Mouse (Mus musculus) R1 (cell line): ENCODE measurements at regions not wholly inside any gene's neighbourhood (a gene's known extent, or its start where the extent isn't known, plus 50 kb on each side); places are given as distances from the start of the nearest gene placed in this dataset.

Source experiments
- DNase-seq: peaks from one replicate; pipeline ENCODE4 v3.0.0-alpha.2; 2018; ENCODE audit warnings: low read depth, low spot score

DNA sequence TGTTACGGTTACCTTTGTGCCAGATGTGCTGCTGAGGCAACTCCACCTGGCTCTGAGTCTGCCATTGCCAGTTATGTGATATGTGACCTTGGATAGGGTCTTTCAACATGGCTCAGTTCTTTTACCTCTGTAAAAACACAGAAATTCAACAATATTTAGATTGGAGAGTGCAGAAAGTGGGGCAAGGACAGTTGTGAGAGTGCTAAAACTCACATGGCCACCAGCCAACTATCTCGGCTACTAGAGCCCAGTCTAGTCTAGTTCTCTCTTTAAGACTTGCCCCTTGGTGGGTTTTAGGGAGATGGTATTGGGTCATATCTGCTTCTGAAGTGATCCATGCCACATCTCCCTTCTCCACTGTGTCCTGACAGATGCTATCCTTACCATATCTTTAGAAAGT, 233.0 kb downstream of the Phf14 start:
- no peak for DNase-seq

DNA sequence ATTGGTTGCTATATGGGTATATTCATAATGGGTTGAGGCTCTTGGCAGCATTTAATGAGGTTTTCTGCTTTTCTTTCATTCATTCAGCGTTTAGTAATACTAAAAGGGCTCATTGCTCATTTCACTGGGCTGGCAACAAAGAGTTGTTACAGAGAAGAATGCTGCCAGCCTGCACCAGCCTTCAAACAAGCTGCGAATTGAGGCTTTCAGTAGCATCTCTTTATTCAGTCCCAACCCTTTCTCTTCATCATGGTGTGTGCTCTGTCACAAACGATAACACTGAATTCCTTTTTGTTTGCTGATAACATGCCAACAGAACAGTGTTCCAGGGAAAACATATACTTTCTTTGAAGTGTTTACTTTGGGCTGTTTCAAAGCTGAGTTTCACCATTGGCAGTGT, 237.6 kb downstream of the Phf14 start:
- no peak for DNase-seq

DNA sequence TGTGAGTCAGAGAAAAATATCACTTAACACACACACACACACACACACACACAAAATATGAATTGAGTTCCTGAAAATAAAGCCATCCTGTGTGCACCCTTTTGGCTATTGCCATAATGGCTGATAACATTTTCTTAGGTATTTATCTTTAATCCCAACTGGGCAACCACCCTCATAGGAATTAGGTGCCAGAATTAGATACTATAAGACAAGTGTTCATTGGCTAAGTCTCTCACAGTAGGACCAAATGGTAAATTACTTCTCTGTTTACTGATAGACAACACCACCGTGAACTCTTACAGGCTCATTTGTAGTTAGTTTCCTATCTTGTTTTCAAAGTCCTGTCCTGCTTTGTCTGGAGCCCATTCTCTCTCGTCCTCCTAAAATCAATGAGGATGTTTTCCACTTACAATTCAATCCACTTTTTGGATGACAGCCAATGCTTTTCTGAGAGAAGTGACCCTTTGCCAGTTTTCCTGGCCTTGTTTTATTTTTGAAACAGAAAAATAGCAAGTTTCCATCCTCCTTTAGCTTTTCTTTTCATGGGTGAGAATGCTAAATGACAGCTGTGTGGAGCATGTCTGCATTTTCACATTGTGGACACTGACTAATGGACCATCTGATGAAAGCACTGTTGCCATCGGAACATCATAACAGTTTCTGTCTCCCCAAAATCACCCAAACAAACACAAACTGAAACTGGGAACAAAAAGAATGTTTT, 243.2 kb downstream of the Phf14 start:
- no peak for DNase-seq

DNA sequence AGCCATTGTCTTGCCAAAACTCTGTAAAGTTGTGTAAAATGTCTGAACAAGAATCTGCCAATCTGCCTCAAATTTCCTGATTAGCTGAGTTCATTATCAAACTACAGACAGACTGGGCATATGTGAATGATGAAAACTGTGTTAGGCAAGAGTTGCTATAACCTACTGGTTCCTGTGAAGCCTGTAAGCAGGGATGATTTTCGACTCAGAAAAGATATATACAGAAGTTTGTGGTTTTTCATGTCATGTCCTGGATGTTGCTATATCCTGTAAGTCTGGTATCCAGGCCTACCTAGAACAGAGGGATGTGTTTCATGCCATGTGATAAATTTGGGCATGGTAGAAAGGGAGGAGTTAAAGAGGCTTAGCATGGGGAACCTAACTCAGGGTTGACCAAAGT, 256.4 kb downstream of the Phf14 start:
- no peak for DNase-seq

DNA sequence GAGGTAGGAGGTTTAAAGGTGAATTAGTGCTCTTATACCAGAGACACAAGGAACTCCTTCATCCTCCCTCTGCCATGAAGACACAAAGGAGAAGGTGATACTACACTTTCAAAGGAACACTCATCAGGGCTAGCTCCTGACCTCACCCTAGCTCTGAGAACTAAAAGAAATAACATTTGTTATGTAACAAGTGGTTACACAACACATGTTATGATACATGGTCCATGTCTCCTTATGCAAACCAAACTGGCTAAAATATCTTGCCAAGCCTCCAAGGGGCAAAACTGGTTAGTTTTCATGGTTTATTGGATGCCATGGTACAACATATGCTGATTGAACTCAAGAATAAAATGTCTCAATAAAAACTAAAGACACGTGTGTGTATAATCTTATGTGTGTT, 260.9 kb downstream of the Phf14 start:
- no peak for DNase-seq

DNA sequence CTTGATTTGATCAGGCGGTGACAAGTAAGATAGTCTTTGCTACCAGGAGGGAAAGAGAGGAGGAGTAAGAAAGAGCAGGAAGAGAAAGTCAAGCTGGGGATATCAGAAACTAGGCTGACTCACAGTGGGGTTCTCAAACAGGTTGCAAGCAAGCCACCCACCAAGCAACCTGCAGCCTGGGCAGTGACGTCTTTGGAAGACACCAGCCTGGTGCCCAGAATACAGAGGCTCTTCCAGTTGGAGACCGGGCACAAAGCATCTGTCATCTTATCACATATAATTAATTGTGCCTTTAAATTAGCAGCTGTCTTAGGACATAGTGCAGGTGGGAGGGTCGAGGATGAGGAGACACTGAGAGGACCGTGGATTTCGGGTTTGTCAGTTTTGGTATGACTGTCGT, 261.8 kb downstream of the Phf14 start:
- no peak for DNase-seq

DNA sequence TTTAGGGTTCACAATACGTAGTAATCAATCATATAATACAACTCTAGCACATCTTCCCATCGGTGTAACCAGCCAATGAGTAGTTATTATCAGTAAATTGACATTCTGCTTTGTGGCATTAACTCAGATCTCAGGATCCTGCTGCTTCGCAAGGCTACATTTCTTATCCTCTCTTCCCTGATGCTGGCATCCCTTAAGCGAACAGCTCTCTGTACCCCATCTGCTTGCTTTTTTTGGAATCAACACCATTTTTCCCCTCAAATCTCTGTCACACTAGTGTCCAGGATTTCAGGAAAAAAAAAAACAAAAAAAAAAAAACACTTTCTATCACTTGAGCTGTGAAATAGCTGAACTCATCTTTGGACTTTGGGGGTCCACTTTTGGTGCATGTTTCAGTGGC, 263.1 kb downstream of the Phf14 start:
- DNase-seq: no peak

DNA sequence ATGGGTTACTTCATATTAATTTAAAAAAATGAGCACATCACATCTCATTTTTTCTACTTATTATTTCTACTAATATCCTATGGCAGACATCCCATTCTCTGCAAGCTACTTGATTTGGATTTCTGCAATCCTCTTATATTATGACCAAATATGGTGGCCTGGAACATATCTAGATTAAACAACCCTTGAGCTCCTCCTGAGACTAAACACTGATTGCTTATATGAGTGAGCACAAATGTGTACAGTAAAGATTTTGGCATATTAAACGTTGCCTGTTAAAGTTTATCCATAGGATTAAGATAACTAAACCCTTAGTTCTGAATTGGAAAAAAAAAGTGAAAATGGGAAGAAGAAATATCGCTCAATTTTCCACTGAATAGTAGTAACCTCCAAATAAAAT, 263.6 kb downstream of the Phf14 start:
- DNase-seq: no peak

DNA sequence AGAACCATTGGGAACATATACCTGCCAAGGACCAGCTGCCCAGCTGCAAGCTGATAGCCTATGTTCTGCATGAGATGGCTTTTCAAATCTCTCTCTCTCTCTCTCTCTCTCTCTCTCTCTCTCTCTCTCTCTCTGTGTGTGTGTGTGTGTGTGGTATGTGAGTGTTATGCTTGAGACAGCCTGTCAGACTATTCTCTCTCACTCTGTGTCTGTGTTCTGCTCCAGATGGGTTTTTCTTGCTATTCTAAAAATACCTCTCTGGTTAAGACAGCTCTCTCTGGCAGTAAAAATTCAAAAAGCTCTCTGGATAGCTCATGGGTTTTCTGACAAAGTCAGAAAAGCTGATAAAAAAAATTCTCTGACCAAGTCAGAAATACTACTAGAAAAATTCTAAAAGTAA, 270.4 kb downstream of the Phf14 start:
- no peak for DNase-seq

DNA sequence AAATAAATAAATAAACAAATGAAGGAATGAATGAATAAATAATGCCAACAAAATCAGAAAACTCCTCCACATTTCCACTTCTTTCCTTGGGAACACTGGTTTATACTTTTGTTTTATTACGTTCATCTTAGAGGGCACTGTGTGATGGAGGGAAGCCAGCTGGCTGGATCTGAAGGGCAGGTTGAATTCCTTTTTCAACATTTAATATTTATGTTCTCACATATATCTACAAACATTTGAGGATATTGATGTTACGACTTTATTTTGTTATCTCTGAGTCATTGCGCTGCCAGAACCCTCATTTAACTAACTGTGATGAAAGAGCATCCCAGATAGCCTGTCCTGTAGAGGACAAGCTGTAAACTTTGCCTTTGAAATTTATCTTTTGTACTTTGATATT, 273.3 kb downstream of the Phf14 start:
- no peak for DNase-seq

DNA sequence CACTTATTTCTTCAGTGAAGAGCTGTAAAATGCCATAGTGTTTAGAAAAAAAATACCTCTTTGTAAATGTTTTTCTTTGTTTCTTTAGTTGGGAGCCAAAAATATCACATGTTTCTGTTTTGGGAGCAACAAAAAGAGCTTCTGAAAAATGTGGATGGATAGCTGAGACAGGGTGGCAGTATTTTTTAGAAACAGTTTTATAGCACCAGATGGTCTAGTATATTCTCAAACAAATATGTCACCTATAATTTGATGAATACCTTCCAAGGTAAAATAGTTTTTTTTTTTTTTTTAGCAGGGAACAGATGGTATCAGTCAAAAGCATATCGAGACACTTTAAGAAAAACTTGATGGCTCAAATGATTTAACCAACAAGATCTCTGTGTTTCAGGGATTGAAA, 302.6 kb downstream of the Phf14 start:
- no peak for DNase-seq

DNA sequence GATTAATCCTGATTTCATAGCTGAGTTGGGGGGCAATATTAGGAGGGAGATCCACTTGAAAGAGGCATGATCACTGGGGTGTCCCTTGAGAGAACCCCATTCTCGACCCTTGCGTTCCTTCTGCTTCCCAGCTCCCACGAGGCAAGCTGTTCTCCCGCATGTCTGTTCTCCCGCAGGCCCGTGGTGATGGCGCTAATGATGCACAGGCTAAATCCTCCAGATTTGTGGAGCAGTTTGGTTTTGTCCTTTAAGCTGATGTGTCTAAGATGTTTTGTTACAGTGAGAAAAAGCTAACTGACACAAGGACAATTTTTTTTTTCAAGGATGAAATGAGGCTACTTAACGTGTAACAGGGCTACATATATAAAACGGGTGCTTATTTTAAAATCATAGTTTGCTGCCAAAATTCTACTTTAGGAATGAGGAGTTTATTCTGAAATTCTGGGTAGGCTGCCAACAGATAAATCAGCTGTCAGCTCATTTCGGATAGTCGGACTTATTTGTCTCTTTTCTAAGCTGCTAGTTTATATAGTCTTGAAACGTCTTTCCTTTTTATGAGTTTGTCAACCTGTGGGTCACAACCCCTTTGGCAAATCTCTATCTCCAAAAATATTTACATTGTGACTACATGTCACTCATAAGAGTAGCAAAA, 307.0 kb downstream of the Phf14 start:
- DNase-seq: no peak

DNA sequence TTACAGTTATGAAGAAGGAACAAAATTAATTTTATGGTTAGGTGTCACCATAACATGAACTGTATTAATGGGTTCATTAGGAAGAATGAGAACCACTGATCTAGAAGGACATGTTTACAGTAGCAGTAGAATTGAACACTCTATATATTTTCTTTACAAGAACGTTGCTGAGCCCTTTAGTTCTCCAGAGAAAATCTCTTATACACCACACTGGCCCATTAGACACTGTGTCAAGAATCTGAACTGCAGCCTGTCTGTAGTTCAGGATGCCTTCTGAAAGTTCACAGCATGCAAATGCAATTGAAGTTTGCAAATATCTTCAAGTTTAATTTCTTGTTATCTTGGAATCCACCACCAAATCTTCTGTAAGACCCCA, 307.6 kb downstream of the Phf14 start:
- DNase-seq: no peak

DNA sequence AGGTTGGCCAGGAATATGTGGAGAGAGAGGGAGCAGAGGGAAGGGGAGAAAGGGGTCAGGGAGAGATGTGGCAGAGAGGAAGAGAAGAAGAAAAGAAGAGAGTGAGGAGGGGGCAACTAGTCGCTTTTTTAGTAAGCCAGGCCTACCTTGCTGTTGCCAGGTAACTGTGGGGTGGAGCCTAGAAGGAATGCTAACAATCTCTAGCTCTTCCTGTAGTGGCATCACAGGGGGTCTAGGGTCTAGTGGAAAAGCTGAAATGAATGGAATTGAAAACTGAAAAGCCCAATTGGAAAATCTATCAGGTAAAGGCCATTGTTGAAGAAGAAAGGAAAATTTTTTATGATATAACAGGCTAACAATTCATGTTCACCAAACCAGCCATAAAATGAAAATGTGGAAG, 336.5 kb downstream of the Phf14 start:
- DNase-seq: peak; percentile 92

DNA sequence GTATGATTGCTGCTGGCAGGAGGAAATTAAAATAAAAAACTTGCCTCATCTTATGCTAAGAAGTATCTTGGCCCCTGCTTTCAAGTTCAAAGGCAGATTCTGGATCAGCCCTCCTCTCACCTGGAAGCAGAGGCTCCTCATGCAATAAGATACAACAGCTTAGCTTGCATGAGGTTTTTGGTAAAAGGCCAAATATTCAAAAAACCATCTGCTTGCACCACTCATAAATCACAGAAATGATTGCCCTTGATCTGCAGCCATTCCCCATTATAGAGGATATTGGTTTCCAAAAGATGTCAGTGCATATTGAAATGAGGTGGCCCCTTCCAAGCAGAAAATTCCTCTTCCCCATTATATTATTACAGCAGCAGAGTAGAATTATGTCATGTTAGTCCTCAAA, 340.4 kb downstream of the Phf14 start:
- DNase-seq: no peak

DNA sequence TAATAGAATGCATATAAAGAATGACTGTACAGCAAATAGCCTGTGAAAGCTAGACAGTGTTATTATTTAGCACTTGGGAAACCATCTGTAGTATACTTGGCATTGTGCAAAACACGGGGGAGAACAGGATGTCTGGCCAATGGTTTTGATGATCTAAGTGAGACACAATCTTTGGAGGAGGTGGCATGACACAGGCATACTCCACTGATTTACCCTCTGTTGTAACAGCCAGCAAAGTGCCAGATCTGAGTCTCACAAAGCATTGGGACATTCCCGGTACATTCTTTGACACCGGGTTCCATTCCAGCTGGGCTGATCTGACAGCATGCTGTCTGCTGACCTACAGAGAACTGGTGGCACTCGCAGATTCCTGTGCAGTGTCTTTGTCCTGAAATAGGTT, 341.0 kb downstream of the Phf14 start:
- no peak for DNase-seq

DNA sequence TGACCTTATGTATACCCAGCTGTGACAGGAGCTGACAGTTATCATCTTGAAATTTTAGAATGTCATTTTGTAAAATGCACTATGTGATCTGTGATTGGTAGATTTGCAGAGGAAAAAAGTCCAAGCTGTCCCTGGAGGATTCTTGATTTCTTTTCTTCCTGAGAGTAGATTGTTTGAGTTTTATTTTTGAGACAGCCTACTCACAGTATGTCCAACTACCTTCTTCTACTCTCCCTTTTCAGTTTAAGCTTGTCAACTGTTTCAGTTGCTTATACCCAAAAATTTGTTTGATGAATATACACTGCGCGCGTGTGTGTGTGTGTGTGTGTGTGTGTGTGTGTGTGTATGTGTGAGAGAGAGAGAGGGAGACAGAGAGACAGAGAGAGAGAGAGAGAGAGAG, 346.9 kb downstream of the Phf14 start:
- no peak for DNase-seq

DNA sequence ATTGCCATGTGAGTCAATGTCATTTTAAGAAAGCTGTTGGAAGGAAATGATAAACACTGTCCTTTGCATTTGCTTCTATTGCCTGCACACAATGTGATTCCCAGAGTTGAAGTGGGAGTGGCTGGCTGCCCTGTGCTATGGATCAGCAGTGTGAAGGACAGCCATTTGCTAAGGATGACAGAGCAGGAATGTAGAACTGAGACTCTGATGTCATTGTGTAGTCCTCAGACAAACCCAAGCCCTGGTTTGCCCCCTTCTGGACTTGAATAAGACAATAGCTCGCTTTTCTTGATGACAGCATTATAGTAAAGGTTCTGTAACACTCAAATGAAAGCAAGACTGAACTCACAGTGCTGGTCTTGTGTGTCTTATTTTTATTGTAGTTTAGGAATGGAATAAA, 347.8 kb downstream of the Phf14 start:
- peak; percentile 57 for DNase-seq

DNA sequence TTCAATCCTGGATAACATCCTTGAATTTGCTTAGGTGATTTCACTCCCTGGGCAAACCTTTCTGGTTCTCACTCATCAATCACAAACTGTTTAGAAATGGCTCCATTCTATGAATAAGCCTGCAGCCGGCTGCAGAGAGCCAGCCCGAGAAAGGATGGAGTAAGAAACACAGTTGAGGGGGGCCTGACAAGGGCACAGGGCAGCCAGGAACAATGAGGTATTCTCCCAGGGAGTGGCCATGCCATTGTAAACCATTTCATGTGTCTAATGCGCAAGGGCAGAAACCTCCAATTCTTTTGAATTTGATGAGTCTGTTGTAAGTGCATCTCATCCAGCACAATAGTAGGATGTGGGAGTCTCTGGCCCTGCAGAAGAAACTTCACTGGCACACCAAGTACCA, 350.7 kb downstream of the Phf14 start:
- DNase-seq: no peak

DNA sequence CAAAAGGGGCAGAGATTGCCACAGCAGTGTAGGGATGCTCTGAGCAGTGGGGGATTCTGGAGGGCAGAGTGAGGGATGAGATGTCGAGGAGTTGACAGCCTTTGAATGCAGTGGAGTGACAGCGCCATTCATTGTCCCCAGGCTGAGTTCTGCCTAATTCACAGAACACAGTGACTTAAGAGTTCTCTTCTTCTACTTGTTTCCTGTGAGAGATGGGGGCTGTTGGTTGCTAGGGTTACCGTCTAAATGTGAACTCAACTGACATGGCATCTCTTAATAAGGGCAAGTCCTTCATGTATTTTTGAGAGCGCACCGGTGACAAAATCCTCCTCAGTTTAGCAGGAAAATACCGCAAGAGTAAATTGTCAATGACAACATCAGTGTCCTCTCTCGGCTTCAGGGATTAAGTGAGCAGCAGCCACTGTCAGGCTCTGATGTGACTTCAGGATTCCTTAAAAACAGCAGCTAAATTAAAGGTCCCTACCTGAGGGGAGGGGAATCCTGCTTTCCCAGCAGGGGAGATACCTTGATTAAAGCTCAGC, 351.4 kb downstream of the Phf14 start:
- peak; percentile 30 for DNase-seq

DNA sequence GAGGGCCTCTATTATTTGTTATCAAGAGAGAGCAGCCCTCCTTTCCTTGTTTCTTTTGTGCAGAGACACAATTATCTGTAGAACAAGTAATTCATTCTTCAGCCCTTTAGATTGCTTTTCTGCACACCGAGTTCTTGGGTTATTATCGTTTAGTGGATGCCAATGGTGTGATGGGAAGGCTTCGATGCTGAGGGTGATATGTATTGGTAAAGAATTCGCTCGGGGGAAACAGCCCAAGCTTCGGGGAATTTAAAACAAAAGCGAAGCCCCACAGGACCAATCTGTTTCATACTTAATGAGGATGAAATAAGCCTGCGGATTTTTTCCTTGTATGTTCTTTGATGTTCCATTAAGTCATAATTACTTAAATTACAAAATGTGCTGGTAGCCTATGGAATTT, 352.0 kb downstream of the Phf14 start:
- DNase-seq: no peak

DNA sequence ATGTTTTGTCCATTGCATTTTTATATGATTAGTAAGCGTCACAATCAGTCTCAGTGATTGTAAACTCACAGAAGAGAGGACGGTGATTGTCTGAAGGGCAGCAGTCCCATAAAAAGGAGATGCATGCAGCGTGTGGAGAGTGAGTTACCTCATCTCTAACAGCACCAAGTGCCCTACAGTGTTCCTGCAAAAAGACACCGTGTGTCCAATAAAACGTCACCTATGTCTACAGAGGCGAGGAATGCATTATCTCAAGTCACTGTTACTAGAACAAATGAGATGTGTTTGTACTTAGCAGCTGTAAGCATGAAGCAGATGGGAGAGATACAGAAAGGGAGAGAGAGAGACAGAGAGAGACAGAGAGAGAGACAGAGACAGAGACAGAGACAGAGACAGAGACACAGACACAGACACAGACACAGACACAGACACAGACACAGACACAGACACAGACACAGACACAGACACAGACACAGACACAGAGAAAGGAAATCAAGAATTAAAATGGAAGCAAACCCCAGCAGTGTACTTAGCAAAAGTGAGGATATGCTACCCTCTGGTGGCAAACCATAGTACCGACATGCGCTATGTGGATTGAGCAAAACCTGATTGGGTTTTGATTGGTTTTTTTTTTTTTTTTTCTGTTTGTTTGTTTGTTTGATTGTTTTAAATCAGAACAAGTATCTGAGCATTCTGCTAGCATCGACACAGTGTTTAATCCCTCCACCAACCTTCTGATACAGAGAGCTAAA, 352.9 kb downstream of the Phf14 start:
- peak; percentile 67 for DNase-seq
